Mouse (Mus musculus): Measurements from ENCODE around the gene Hoxa9.

The Hoxa9 gene

DNA sequence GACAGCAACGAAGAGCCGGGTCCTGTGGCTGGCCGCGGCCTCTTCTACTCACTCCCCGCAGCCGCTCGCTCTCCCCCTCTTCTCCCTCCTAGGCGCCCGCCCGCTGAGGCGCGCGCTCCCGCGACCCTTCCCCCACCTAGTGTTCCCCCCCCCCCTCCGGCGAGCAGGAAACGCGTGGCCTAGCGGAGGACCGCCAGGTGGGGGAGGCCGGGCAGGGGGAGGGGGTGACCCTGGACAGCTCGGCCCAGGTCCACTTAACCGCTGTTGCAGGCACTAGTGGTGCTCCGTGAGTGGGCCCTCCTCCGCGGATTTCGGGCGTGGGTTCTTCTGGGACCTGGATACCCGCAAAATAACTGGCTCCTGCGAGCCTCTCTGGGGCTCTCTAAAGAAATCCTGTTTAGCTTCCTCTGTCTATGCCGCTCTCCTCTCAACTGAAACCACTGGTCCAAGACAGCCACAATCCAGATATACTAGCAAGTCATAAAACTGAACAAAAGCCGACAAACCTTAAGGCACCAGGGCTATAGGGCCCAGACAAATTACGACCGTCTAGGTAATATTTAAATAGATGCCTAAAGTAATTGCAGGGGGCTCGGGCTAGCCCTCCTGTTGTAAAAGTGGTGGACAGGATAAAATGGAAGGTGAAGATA is at the start of gene Hoxa9:
TSS of gene Hoxa9 (minus strand) at position 574 of the 650 bp plus-strand sequence.
- DNase-seq (ENCODE audit: low spot score in 2 of 2) = no peak

- DNase-seq (ENCODE audit: low spot score in 2 of 2) = no peak
These were observed 46.0 kb upstream of the Hoxa9 start for GRCm38 (mm10) chr6:52276920-52277319.

DNA sequence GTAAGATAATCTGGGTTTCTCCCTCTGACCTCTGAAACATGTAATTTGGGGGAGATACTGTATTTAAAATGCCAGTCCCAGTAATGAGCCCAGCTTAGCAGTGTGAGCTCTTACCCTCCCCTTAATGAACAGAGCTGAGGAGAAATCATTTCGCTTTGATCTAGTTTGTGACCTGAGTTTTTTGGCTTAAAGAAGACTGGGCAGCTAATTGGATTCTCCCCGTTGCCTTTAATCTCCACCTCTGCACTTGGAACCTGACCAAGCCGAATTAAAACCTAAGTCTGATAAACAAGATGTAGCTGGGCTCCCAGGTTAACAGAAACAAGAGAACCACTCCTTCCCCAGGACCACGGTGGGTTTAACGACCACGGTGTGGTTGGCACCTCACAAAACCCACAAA is 45.5 kb upstream of the Hoxa9 start:
- no peak for DNase-seq (ENCODE audit: low spot score in 2 of 2)

DNA sequence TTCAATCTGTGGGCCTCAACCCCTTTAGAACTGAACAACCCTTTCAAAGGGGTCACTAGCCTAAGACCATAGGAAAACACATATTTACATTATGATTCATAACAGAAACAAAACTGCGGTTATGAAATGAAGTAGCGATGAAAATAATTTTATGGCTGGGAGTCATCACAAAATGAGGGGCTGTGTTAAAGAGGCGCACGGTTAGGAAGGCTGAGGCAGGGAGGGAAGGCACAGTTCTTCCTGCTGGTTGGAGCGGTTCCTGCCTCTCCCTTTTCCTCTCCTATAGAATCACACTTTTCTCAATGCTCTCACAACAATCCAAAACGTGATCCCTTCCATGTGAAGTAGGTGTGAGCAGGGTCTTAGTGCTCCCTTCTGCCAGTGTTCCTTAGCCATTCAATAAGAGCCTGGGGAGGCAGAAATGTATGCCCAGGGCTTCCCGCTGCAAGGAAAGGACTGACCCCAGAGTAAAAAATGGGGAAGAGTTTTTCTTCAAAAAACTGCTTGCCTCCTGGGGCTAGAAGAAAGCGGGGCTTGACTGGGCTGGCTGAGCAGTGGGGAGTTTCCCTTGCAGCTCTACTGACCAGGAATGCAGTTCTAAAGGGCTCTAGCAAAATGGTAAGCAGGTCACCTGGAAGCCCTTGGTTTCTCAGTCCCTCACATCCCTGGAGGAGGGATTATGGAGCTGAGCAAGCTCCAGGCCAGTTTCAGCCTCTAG is 44.8 kb upstream of the Hoxa9 start:
- DNase-seq (ENCODE audit: low spot score in 2 of 2) = no peak

GRCm38 (mm10) chr6:52274576-52274975 is 43.7 kb upstream of the Hoxa9 start:
- DNase-seq (ENCODE audit: low spot score in 2 of 2) = no peak

GRCm38 (mm10) chr6:52273656-52274280 is 42.9 kb upstream of the Hoxa9 start:
- DNase-seq (ENCODE audit: low spot score in 2 of 2) = no peak

GRCm38 (mm10) chr6:52272766-52273655 is 42.1 kb upstream of the Hoxa9 start:
- DNase-seq (ENCODE audit: low spot score in 2 of 2) = no peak

DNA sequence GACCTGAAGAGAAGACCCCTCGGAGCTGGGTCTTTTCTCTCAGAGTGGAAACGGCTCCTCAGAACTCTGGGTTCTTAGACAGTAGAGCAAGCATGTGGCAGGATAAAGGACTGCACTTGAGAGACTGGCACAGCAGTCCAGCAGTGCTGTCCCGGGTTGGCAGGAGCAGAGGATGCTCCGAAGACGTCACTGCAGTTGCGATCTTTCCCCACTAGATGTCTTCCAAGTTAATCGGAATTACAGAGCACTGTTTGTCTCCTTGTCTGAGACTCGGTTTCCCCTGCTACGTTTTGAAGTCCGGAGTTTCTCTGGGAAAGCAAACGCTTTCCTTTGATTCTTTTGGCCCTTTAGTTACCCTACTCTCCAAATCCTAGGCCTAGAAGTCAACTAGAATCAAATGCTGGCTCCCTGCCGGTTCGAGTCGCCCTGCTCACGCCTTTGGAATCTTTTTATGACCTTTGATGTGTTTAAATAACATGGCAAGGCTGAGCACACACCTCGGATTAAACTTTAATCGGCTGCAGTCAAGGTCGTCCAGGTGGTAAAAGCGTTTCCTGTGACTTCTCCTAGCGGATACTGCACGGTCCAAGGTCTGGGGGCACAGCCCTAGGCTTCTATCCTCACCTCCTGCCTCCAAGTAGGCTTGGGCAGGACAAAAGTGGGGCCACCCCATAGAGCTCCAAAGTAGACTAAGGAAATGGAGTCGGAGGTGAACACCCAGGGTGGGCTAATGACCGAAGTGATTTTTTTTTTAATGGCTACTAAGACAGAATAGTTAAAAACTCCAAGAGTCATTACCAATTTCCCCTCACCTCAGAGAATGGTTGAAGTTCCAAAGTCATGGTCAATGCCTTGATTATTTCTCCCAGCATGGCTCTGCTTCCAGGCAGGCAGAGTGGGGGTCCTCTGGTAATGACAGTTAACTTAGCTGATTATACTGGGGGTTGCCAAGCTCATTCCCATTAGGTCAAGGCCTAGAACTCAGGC is 39.9 kb upstream of the Hoxa9 start:
- no peak for DNase-seq (ENCODE audit: low spot score in 2 of 2)

DNA sequence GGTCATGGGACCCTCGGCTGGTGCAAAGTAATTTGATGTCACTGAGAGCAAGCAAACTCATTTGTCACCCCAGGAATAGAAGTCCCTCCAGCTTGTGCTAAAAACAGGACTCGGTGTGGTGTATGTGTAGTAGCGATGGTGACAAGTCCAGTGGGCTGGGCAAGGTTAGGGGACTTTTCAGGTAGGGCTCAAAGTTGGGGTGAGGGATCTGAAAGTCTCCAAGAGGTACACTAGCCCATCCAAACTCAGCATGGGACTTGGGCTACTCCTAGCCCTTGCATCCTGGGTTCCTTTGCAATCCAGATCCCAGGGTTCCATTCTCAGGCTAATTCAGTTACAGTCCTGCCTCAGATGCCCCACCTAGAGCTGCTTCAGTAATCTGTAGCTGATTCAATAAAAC is 37.9 kb upstream of the Hoxa9 start:
- no peak for DNase-seq (ENCODE audit: low spot score in 2 of 2)

DNA sequence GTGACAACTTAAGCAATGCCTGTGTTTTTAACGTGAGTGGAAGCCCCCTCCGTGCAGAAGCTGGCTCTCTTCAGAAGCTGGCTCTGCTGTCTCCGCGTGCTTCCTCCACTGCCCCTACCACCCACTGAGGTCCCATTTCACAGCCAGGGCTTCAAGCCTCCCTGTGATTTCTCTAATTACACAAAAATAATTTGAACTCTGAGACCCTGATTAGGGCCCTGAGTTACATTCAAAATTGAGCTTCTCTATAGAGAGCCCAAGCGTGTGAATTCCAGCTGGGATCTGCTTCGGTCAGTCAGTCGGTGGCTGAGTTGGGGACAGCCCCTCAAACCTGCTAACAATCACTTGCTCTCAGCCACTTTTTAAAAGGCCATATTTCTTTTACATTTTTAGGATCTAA is 37.5 kb upstream of the Hoxa9 start:
- DNase-seq (ENCODE audit: low spot score in 2 of 2) = no peak

DNA sequence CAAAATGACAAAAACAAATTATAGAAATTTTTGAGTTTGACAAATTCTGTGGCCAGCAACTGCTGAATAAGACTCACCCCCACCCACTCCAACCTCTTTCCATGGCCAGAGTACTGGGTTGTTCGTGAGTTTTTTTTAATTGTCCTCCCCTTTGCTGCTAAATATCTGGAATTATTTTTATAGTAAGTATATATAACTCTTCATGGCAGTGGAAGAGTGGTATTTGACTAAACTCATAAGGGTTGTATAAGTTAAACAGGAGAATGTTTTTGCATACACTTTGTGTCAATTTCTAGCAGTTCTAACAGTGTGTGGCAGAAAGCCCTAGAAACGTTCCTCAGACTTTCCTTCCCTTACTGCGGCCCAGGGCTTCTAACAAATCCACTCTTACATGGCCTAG is 36.8 kb upstream of the Hoxa9 start:
- DNase-seq (ENCODE audit: low spot score in 2 of 2) = no peak

- DNase-seq (ENCODE audit: low spot score in 2 of 2) = no peak
These were observed 36.3 kb upstream of the Hoxa9 start for GRCm38 (mm10) chr6:52267221-52267620.

- DNase-seq (ENCODE audit: low spot score in 2 of 2) = no peak
These were observed 35.7 kb upstream of the Hoxa9 start for GRCm38 (mm10) chr6:52266666-52266985.

GRCm38 (mm10) chr6:52265913-52266665 is 35.2 kb upstream of the Hoxa9 start:
- DNase-seq (ENCODE audit: low spot score in 2 of 2) = no peak

- DNase-seq (ENCODE audit: low spot score in 2 of 2) = no peak
These were observed 34.5 kb upstream of the Hoxa9 start for GRCm38 (mm10) chr6:52265306-52265912.

GRCm38 (mm10) chr6:52264106-52264790 is 33.4 kb upstream of the Hoxa9 start:
- DNase-seq (ENCODE audit: low spot score in 2 of 2) = no peak

GRCm38 (mm10) chr6:52263321-52263585 is 32.4 kb upstream of the Hoxa9 start:
- DNase-seq (ENCODE audit: low spot score in 2 of 2) = no peak

- no peak for DNase-seq (ENCODE audit: low spot score in 2 of 2)
These were observed 31.8 kb upstream of the Hoxa9 start for GRCm38 (mm10) chr6:52262463-52263320.
